Mouse (Mus musculus) spleen, postnatal 14 days (tissue): ENCODE data around the gene Pqlc3.

Experiments used
- DNase-seq, 2 experiments: peaks; one replicate each; pipeline ENCODE4 v3.0.0; 2021 to 2022; ENCODE audit warnings: low spot score in 2 of 2

The Pqlc3 gene

DNA sequence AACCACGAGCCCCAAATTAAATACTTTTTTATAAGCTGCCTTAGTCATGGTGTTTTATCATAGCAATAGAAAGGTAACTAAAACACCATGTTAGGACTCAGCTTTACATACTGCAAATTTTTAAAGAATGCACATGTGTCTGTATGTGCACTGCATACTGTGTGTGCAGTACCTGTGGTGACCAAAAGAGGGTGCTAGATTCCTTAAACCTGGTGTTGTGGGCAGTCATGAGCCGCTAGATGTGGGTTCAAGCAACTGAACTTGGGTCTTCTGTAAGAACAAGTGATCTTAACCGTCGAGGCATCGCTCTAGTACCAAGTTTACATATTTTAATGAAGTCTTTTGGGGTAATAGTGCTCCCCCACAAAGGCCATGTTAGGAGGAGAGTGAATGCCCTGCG is 9.3 kb upstream of the Pqlc3 start:
- DNase-seq = no peak

GRCm38 (mm10) chr12:17001211-17001610 is 1.0 kb upstream of the Pqlc3 start:
- no peak for DNase-seq

GRCm38 (mm10) chr12:17000628-17001027 is 420 bp upstream of the Pqlc3 start:
- DNase-seq = no peak

DNA sequence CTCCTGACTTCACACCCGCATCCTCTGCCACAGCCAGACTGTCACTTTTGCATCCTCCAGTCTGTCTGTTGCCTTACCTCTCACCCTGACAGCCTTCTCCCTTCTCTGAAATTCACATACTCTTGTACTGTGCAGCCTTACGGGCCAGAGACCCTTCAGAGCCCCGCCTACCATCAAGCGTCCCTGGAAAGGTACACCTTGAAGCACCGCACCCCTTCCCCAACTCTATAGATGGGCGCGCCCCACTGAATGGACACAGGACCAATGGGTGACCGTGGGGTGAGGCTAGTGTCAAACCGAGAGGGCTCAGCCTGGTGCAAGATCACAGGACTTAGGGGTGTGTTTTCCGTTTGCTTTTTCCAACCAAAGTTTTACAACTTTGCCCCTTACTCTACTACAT is 1.1 kb downstream of the Pqlc3 start:
- DNase-seq = no peak

DNA sequence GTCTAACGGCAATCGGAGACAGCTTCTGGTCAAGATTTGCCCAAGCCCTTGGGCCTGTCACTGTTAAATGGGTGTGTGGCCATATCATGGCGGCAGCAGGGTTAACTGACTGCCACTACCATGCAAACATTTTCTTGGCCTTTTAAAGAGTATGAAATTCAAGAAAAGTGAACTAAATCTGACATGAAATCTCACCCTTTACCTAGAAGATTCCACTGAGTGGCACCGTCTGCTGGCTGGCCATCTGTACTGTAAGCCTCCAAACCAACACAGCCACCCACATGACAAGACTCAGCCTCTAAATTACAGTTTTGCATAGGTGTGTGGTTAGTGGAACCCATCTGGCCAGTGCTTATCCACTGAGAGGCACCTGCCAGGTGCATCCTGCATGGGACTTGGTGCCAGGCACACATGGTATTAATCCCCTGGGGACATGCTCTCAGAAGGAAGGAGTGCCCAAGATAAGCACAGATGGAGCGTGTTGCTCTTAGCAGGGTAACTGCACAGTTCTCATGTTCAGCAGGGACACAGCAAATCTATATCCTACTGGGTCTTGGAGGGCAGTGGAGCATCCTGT is 3.2 kb downstream of the Pqlc3 start:
- no peak for DNase-seq

GRCm38 (mm10) chr12:16996281-16996680 is 3.9 kb downstream of the Pqlc3 start:
- no peak for DNase-seq

- DNase-seq = no peak
Measured at GRCm38 (mm10) chr12:16994291-16994690, 5.9 kb downstream of the Pqlc3 start.

- no peak for DNase-seq
Measured at GRCm38 (mm10) chr12:16992355-16992754, 7.9 kb downstream of the Pqlc3 start.

DNA sequence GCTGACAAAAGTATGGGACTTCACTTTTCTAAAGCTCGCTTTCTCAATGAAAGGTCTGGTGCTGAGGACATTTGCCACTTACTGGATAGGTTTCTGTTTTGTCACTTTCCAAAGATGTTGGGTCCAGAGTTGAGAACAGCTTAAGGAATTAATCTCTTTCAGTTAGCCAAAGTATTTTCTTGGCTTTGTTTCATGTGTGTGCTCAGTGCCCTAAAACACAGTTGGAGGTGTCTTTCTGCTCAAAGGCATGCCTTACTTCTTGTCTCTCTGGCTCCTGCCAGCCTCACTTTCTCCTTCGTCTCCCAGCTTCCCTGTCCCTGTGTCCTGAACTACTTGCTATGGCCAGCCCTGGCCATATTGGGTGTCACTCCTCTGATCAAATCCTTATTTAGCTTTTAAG is 8.8 kb downstream of the Pqlc3 start:
- DNase-seq = no peak

- no peak for DNase-seq
Measured at GRCm38 (mm10) chr12:16985778-16986177, 14.4 kb downstream of the Pqlc3 start.

GRCm38 (mm10) chr12:16977120-16977519 is 23.1 kb downstream of the Pqlc3 start:
- DNase-seq = no peak

GRCm38 (mm10) chr12:16966811-16967210 is 33.4 kb downstream of the Pqlc3 start:
- DNase-seq = no peak

- DNase-seq = no peak
Measured at GRCm38 (mm10) chr12:16963354-16963753, 36.9 kb downstream of the Pqlc3 start.

GRCm38 (mm10) chr12:16958851-16959250 is 41.4 kb downstream of the Pqlc3 start:
- DNase-seq = peak in 1 of 2 experiments; percentile 13

GRCm38 (mm10) chr12:16948239-16948638 is 52.0 kb downstream of the Pqlc3 start:
- DNase-seq = no peak

GRCm38 (mm10) chr12:16941976-16942375 is 58.2 kb downstream of the Pqlc3 start:
- DNase-seq = no peak
